Mouse (Mus musculus): ENCODE measurements around the gene Gja1.

DNA sequence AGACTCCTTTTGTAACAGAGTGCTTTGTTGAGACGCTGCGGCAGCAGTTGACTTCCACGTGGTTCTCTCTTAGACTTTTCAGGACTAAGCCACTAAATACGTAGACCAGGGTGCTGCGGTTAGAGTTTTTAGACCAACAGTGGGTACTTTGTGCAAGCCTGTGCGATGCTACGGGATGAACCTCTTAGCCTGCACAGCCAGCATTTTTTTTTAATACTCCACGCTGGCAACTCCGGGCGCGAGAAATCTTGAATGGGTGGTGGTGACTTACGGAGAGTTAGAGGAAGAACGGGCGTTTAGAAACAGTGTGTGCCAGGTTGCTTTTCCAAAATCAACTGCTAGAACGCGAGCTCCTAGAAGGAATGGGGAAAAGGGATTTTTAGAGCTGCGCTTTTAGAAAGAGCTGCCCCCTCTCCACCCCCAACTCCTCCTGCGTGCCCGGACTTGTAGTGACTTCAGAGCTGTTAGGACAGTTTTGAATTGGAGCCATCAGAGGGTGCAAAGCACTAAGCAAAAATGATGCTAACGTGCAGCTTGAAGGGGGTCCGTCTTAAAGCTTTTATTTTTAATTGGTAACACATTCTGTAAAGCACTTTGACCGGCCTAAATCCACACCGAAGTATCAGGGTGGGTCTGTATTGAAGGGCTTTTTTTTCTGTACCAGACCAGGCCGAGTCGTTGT is 977 bp downstream of the Gja1 start:
- no peak for TF ChIP-seq CTCF (IDR thresholded peaks at IDR 0.05; ENCODE audit: control insufficient read depth, insufficient read depth, insufficient read length)
- TF ChIP-seq CEBPB (IDR thresholded peaks at IDR 0.05; ENCODE audit: low read depth) = no peak
